Mouse (Mus musculus): ENCODE results near the gene Arhgap15. TPM values are rescaled to one million over a fixed set of nuclear protein-coding genes. Genes with fewer than 3 reads are reported as not detected.
A peak's percentile ranks its signal among the peaks of the same experiment; 100 is the strongest.

Arhgap15 gene
- total and polyA plus RNA-seq, 3 experiments: 0.89 to 56.4 (median 39.8) TPM

- Histone ChIP-seq H3K36me3 (replicated peaks) (no peaks in the 10 kb centered on the region), H3K4me3 (ENCODE audit: low read depth, low read length) (no peak overlapping the region), H3K27me3 (ENCODE audit: insufficient read depth, low read length) (no peaks in the 10 kb centered on the region), H3K9me3 (replicated peaks) (no peaks in the 10 kb centered on the region), H3K4me1 (ENCODE audit: insufficient read depth, low read depth, low read length) (peaks cover 5% of the 10 kb centered on the region)
- DNase-seq (ENCODE audit: low spot score) (no peak), ATAC-seq (ENCODE audit: extremely low read depth, insufficient number of reproducible peaks, low FRiP score, poor library complexity, severe bottlenecking) (no peak)
- no peak for TF ChIP-seq POLR2AphosphoS5 (IDR thresholded peaks at IDR 0.05; ENCODE audit: insufficient replicate concordance, low read depth, low read length)
- no peak for TF ChIP-seq GATA1 (IDR thresholded peaks at IDR 0.05; ENCODE audit: borderline replicate concordance, low read length)
- no peak for TF ChIP-seq TAL1 (conservative IDR thresholded peaks at IDR 0.05; ENCODE audit: low read depth, low read length)
- TF ChIP-seq CTCF (IDR thresholded peaks at IDR 0.05; ENCODE audit: low read depth, low read length): no peak
- no peak for TF ChIP-seq GATA2 (IDR thresholded peaks at IDR 0.05; ENCODE audit: borderline replicate concordance, low read depth, low read length)
These were observed 561.6 kb downstream of the Arhgap15 start for GRCm38 (mm10) chr2:44310095-44310748.

- TF ChIP-seq POLR2AphosphoS5 (IDR thresholded peaks at IDR 0.05; ENCODE audit: insufficient replicate concordance, low read depth, low read length): no peak
- TF ChIP-seq GATA1 (IDR thresholded peaks at IDR 0.05; ENCODE audit: borderline replicate concordance, low read length): no peak
- TF ChIP-seq GATA2 (IDR thresholded peaks at IDR 0.05; ENCODE audit: borderline replicate concordance, low read depth, low read length): no peak
- no peak for TF ChIP-seq CTCF (IDR thresholded peaks at IDR 0.05; ENCODE audit: low read depth, low read length)
- TF ChIP-seq TAL1 (conservative IDR thresholded peaks at IDR 0.05; ENCODE audit: low read depth, low read length): no peak
These were observed 562.6 kb downstream of the Arhgap15 start for GRCm38 (mm10) chr2:44311216-44311615.

DNA sequence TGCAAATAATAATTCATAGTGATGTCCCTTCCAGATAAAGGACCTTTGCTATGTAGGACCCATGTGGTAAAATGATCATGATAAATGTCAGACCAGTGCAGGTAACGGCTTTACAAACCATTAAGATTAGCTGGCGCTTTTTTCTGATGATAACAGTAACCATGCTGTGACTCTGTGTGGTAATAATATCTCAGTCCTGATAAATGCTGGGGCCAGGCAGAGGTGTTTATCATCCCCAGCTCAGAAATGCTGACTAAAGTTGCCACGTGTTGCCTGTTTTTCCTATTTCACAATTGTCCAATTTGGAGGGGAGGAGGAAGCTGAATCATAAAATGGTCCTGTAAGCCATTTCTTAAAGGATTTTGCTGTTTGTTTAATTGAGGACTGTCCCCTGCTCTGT is 564.9 kb downstream of the Arhgap15 start:
- DNase-seq (ENCODE audit: low spot score) (no peak), ATAC-seq (ENCODE audit: extremely low read depth, insufficient number of reproducible peaks, low FRiP score, poor library complexity, severe bottlenecking) (peak; percentile 69)
- H3K9me3 ChIP-seq (replicated peaks): no peaks in the 10 kb centered on the region
- H3K27me3 ChIP-seq (ENCODE audit: insufficient read depth, low read length): no peaks in the 10 kb centered on the region
- H3K36me3 ChIP-seq (replicated peaks): no peaks in the 10 kb centered on the region
- no peak overlapping the region for H3K4me3 ChIP-seq (ENCODE audit: low read depth, low read length)
- peaks cover 5% of the 10 kb centered on the region for H3K4me1 ChIP-seq (ENCODE audit: insufficient read depth, low read depth, low read length)
- TF ChIP-seq TAL1 (conservative IDR thresholded peaks at IDR 0.05; ENCODE audit: low read depth, low read length) (no peak), GATA1 (IDR thresholded peaks at IDR 0.05; ENCODE audit: borderline replicate concordance, low read length) (no peak), GATA2 (IDR thresholded peaks at IDR 0.05; ENCODE audit: borderline replicate concordance, low read depth, low read length) (no peak), CTCF (IDR thresholded peaks at IDR 0.05; ENCODE audit: low read depth, low read length) (no peak), POLR2AphosphoS5 (IDR thresholded peaks at IDR 0.05; ENCODE audit: insufficient replicate concordance, low read depth, low read length) (no peak)

More at GRCm38 (mm10) chr2:44311216-44311615, 562.6 kb downstream of the Arhgap15 start:
- H3K4me1 ChIP-seq (ENCODE audit: insufficient read depth, low read depth, low read length): peaks cover 5% of the 10 kb centered on the region
- ATAC-seq (ENCODE audit: extremely low read depth, insufficient number of reproducible peaks, low FRiP score, poor library complexity, severe bottlenecking) (no peak), DNase-seq (ENCODE audit: low spot score) (no peak)
- H3K36me3 ChIP-seq (replicated peaks): no peaks in the 10 kb centered on the region
- H3K27me3 ChIP-seq (ENCODE audit: insufficient read depth, low read length): no peaks in the 10 kb centered on the region
- H3K9me3 ChIP-seq (replicated peaks): no peaks in the 10 kb centered on the region
- H3K4me3 ChIP-seq (ENCODE audit: low read depth, low read length): no peak overlapping the region

DNA sequence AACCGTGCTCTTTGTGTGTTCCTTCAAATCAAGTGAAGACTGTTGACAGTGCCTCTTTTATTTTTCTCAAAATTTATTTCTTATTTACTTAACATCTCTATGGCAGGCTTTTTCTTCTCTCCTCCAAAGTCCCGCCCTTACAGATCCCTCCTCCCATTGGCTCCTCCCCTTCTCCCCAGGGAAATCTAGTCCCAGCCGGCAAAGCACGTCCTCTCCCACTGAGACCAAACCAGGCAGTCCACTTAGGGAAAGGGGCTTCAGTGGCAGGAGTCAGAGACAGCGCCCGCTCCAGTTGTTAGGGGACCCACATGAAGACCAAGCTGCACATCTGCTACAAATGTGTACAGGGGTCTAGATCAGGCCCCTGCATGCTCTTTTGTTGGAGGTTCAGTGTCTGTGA is 569.8 kb downstream of the Arhgap15 start:
- Histone ChIP-seq H3K36me3 (replicated peaks) (no peaks in the 10 kb centered on the region), H3K9me3 (replicated peaks) (no peaks in the 10 kb centered on the region), H3K4me3 (ENCODE audit: low read depth, low read length) (no peak overlapping the region), H3K27me3 (ENCODE audit: insufficient read depth, low read length) (no peaks in the 10 kb centered on the region), H3K4me1 (ENCODE audit: insufficient read depth, low read depth, low read length) (peaks cover 4% of the 10 kb centered on the region)
- no peak for ATAC-seq (ENCODE audit: extremely low read depth, insufficient number of reproducible peaks, low FRiP score, poor library complexity, severe bottlenecking)
- no peak for DNase-seq (ENCODE audit: low spot score)
- no peak for TF ChIP-seq GATA2 (IDR thresholded peaks at IDR 0.05; ENCODE audit: borderline replicate concordance, low read depth, low read length)
- TF ChIP-seq TAL1 (conservative IDR thresholded peaks at IDR 0.05; ENCODE audit: low read depth, low read length): no peak
- no peak for TF ChIP-seq GATA1 (IDR thresholded peaks at IDR 0.05; ENCODE audit: borderline replicate concordance, low read length)
- no peak for TF ChIP-seq POLR2AphosphoS5 (IDR thresholded peaks at IDR 0.05; ENCODE audit: insufficient replicate concordance, low read depth, low read length)
- no peak for TF ChIP-seq CTCF (IDR thresholded peaks at IDR 0.05; ENCODE audit: low read depth, low read length)

DNA sequence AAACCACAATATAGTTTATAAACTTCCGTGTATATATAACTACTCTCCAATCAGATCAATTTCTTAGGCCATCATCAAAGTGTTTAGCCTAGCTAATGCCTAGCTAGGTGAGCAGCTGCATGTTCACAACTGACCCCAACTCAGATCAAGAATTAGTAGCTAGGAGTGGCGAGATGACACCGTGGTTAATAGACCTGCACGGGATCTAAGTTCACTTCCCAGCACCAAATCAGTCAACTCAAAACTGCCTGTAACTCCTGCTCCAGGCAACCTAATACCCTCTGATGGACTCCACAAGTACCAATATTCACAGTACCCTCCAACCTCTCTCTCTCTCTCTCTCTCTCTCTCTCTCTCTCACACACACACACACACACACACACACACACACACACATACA is 570.9 kb downstream of the Arhgap15 start:
- no peak for DNase-seq (ENCODE audit: low spot score)
- Histone ChIP-seq H3K36me3 (replicated peaks) (no peaks in the 10 kb centered on the region), H3K27me3 (ENCODE audit: insufficient read depth, low read length) (no peaks in the 10 kb centered on the region), H3K4me3 (ENCODE audit: low read depth, low read length) (no peak overlapping the region), H3K4me1 (ENCODE audit: insufficient read depth, low read depth, low read length) (no peaks in the 10 kb centered on the region), H3K9me3 (replicated peaks) (no peaks in the 10 kb centered on the region)
- ATAC-seq (ENCODE audit: extremely low read depth, insufficient number of reproducible peaks, low FRiP score, poor library complexity, severe bottlenecking): no peak
- TF ChIP-seq CTCF (IDR thresholded peaks at IDR 0.05; ENCODE audit: low read depth, low read length) (no peak), TAL1 (conservative IDR thresholded peaks at IDR 0.05; ENCODE audit: low read depth, low read length) (no peak), GATA1 (IDR thresholded peaks at IDR 0.05; ENCODE audit: borderline replicate concordance, low read length) (no peak), POLR2AphosphoS5 (IDR thresholded peaks at IDR 0.05; ENCODE audit: insufficient replicate concordance, low read depth, low read length) (no peak), GATA2 (IDR thresholded peaks at IDR 0.05; ENCODE audit: borderline replicate concordance, low read depth, low read length) (no peak)

DNA sequence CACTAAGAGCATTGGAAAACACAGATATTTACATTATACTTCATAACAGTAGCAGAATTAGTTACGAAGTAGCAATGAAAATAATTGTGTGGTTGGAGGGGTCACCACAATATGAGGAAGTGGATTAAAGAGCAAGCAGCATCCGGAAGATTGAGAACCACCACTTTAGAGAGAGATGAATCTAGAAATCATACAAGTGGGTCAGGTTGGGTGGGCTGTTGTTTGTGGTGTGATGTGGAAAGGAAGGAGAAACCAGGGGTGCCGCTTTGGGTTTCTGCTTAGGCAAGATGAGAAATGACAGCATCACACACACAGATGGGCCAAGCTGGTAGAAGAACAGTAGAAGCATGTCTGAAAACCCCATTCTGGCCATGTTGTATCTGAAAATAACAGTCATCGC is 575.2 kb downstream of the Arhgap15 start:
- no peaks in the 10 kb centered on the region for H3K36me3 ChIP-seq (replicated peaks)
- ATAC-seq (ENCODE audit: extremely low read depth, insufficient number of reproducible peaks, low FRiP score, poor library complexity, severe bottlenecking) (no peak), DNase-seq (ENCODE audit: low spot score) (no peak)
- no peak overlapping the region for H3K4me3 ChIP-seq (ENCODE audit: low read depth, low read length)
- H3K9me3 ChIP-seq (replicated peaks): no peaks in the 10 kb centered on the region
- no peaks in the 10 kb centered on the region for H3K4me1 ChIP-seq (ENCODE audit: insufficient read depth, low read depth, low read length)
- TF ChIP-seq TAL1 (conservative IDR thresholded peaks at IDR 0.05; ENCODE audit: low read depth, low read length) (no peak), CTCF (IDR thresholded peaks at IDR 0.05; ENCODE audit: low read depth, low read length) (no peak), GATA2 (IDR thresholded peaks at IDR 0.05; ENCODE audit: borderline replicate concordance, low read depth, low read length) (no peak), POLR2AphosphoS5 (IDR thresholded peaks at IDR 0.05; ENCODE audit: insufficient replicate concordance, low read depth, low read length) (no peak), GATA1 (IDR thresholded peaks at IDR 0.05; ENCODE audit: borderline replicate concordance, low read length) (no peak)
- no peaks in the 10 kb centered on the region for H3K27me3 ChIP-seq (ENCODE audit: insufficient read depth, low read length)

Data from G1E (cell line).